ENCODE assay signal across 16 mouse cellular contexts in the genomic region with DNA sequence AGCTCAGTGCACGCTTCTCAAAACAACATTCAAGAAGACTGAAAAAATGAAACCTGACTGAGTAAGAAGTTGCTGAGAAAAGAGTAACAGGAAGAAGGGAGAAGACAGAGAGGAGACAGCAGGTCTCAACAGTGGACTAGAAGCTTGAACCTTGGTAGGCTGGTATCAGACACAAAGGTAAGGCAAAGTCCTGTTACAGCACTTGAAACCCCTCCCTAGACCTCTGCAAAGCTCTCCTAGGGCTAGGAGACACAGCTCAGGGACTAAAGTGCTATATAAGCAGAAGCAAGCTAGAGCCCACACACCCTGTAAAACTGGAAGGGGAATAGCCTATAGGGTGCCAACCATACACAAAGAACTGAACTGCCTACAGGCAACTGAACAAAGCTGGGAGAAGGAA.
"Had no signal": no experiment of that assay in that cellular context is flagged by ENCODE, and none has a peak within 500 bp of the region (broad histone marks: within the 10 kb centered on the region; RNA-seq: fewer than 3 reads in every experiment).

No protein-coding gene starts in this region.

- DNase-seq: lung, adult 2 months; lung, postnatal 14 days; lung, postnatal 36 days; right cerebral cortex, postnatal 14 days; spleen, adult 18-20 months; thymus, adult 18-20 months; thymus, postnatal 14 days; thymus, postnatal 36 days had no signal

- H3K4me1 ChIP-seq: lung, embryonic 15.5 days; midbrain, embryonic 13.5 days; midbrain, embryonic 15.5 days; neural tube, embryonic 12.5 days had no signal

- H3K27me3 ChIP-seq: lung, embryonic 15.5 days; megakaryocyte, embryonic 14.5 days; midbrain, embryonic 13.5 days; midbrain, embryonic 15.5 days; neural tube, embryonic 12.5 days had no signal

- H3K9ac ChIP-seq: lung, embryonic 15.5 days; midbrain, embryonic 13.5 days; midbrain, embryonic 15.5 days; neural tube, embryonic 12.5 days had no signal

- H3K4me2 ChIP-seq: lung, embryonic 15.5 days; midbrain, embryonic 11.5 days; midbrain, embryonic 13.5 days; midbrain, embryonic 15.5 days; neural tube, embryonic 12.5 days had no signal

- H3K9me3 ChIP-seq: lung, embryonic 15.5 days; megakaryocyte, embryonic 14.5 days; midbrain, embryonic 13.5 days; midbrain, embryonic 15.5 days; neural tube, embryonic 12.5 days had no signal

- H3K4me3 ChIP-seq: lung, embryonic 15.5 days; megakaryocyte, embryonic 14.5 days; midbrain, embryonic 13.5 days; midbrain, embryonic 15.5 days; neural tube, embryonic 12.5 days had no signal

- H3K27ac ChIP-seq: lung, embryonic 15.5 days; macrophage; midbrain, embryonic 13.5 days; midbrain, embryonic 15.5 days; neural tube, embryonic 12.5 days had no signal

- ATAC-seq: lung, postnatal 0 days; midbrain, embryonic 13.5 days; midbrain, embryonic 15.5 days had no signal
